Mouse (Mus musculus): ENCODE data around the gene Uvssa.

Uvssa gene

GRCm38 (mm10) chr5:33377176-33377575 lies 1.2 kb upstream of the Uvssa start:
- DNase-seq: no peak

- DNase-seq: no peak
Observed at GRCm38 (mm10) chr5:33377801-33378301, 498 bp upstream of the Uvssa start.

- DNase-seq: no peak
Observed at GRCm38 (mm10) chr5:33387550-33387949, 9.2 kb downstream of the Uvssa start.

GRCm38 (mm10) chr5:33393803-33394202 lies 15.5 kb downstream of the Uvssa start:
- peak; percentile 84 for DNase-seq

GRCm38 (mm10) chr5:33395693-33396092 lies 17.3 kb downstream of the Uvssa start:
- no peak for DNase-seq

GRCm38 (mm10) chr5:33396828-33397227 lies 18.5 kb downstream of the Uvssa start:
- DNase-seq: no peak

- DNase-seq: no peak
Observed at GRCm38 (mm10) chr5:33400819-33401218, 22.5 kb downstream of the Uvssa start.

- DNase-seq: no peak
Observed at GRCm38 (mm10) chr5:33420313-33420712, 42.0 kb downstream of the Uvssa start.

GRCm38 (mm10) chr5:33427461-33427860 lies 49.1 kb downstream of the Uvssa start:
- no peak for DNase-seq

- DNase-seq: no peak
Observed at GRCm38 (mm10) chr5:33430106-33430505, 51.8 kb downstream of the Uvssa start.

GRCm38 (mm10) chr5:33430511-33431172 lies 52.3 kb downstream of the Uvssa start:
- no peak for DNase-seq

GRCm38 (mm10) chr5:33431173-33432005 lies 53.0 kb downstream of the Uvssa start:
- no peak for DNase-seq

GRCm38 (mm10) chr5:33432057-33432935 lies 53.9 kb downstream of the Uvssa start:
- no peak for DNase-seq

- no peak for DNase-seq
Observed at GRCm38 (mm10) chr5:33433201-33434138, 55.1 kb downstream of the Uvssa start, which contains the start of gene Nkx1-1. Gene Nkx1-1, minus strand, starts transcription at chr5:33433976.

- no peak for DNase-seq
Observed at GRCm38 (mm10) chr5:33434141-33434780, 55.9 kb downstream of the Uvssa start.

GRCm38 (mm10) chr5:33435151-33435550 lies 56.8 kb downstream of the Uvssa start:
- DNase-seq: no peak

- no peak for DNase-seq
Observed at GRCm38 (mm10) chr5:33435941-33436340, 57.6 kb downstream of the Uvssa start.

GRCm38 (mm10) chr5:33438214-33438613 lies 59.9 kb downstream of the Uvssa start:
- peak; percentile 93 for DNase-seq

GRCm38 (mm10) chr5:33442927-33443710 lies 64.8 kb downstream of the Uvssa start:
- DNase-seq: peak; percentile 42

GRCm38 (mm10) chr5:33443794-33444193 lies 65.4 kb downstream of the Uvssa start:
- DNase-seq: no peak
